Comparison of ENCODE assay signal across 1 mouse cellular context in genomic region chr5:122212820-122213219, GRCm38 (mm10).
TF ChIP-seq lines count a peak whose summit lies in the region.

No protein-coding gene starts in this region.

TF ChIP-seq in MEL, 35 proteins besides CTCF, POLR2A, EP300 and RAD21 (continued from another document):
- TF ChIP-seq ZC3H11A (IDR thresholded peaks at IDR 0.05; ENCODE audit: low read depth, low read length) = peak; percentile 19; the same call in 1 of the 2 replicates
